Mouse (Mus musculus): ENCODE data around the gene Fam57b.
"Not testable (repeated sequence)": the region's sequence is repeated elsewhere in the genome, so short reads cannot be mapped to it uniquely, and the experiment has no call there.

Gene Fam57b

GRCm38 (mm10) chr7:126777476-126777875 is 20.0 kb upstream of the Fam57b start:
- DNase-seq (ENCODE audit: low read depth, low spot score): no peak

- no peak for DNase-seq (ENCODE audit: low read depth, low spot score)
Observed at GRCm38 (mm10) chr7:126778147-126778546, 19.3 kb upstream of the Fam57b start.

GRCm38 (mm10) chr7:126779101-126779500 is 18.4 kb upstream of the Fam57b start:
- not testable (repeated sequence) for DNase-seq (ENCODE audit: low read depth, low spot score)

DNA sequence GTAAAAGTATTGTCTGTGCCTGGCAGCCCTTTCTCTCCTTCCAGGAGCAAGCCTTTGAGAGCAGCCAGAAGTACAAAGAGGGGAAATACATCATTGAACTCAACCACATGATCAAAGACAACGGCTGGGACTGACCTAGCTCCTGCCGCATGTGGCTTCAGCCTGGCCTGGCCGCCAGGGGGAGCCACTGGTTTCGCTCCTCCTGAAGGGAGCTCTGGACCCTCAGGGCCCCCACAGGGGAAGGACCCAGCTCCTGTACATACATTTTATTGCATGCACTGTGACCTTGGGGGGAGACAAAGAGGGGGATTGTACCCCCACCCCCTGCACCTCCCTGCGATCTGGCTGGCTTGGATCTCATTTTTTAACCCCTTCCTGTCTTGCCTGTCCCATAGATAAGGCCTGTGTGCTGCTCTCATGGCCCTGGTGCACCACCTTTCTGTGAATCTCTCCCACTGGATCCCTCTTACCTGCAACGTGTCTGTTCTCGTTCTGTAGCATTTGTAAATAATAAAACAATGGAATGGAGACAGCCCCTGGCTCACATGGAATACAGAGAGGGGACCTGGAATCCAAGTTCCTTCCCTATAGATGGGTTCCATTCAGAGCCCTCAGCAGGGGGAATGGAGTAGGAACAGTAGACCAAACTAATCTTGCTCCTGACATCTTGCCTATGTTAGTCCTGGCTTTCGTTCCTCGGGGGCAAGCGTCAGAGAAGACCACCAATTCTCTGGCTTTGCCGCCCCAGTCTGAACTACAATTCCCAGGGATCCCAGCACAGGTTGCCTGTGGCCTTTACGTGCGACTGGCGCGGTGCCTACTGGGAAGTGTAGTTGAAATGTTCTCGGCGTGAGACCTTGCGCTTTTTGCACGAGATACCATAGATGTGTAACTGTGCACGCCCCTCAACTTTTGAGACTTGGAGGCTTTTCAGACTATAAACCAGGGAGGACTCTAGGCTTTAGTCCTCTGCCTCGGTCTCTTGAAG is 17.2 kb upstream of the Fam57b start:
- peak; percentile 93 for DNase-seq (ENCODE audit: low read depth, low spot score)

DNA sequence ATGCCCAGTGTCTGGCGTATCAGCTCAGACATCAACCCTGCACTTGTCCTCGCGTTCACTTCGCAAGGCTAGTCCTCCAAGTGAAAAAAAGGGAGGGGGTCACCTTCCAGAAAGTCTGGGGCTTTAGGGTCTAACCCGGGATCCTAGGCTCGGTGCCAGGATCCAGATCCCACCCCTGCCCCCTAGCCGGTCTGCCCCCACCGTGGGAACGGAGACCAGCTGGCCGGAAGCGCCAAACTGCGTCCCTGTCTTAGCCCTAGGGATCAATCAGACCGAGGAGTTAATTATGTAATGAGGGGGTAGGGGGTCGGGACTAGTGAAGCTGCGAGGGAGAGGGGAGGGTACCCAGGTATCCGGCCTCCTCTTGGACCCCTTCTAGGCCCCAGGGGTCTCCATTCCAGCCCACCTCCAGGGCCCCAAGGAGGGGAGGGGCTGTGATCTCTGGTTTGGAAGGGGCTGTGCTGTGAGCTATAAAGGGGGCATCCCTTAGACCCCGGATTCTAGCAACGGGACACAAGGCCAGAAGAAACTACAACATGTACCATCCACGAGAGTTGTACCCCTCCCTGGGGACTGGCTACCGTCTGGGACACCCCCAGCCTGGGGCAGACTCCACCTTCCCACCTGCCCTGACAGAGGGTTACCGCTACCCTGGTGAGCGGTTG is 16.4 kb upstream of the Fam57b start, which contains the start of gene Tbx6:
Gene Tbx6 (plus strand): TSS at position 513 of the 665 bp plus-strand sequence.
- no peak for DNase-seq (ENCODE audit: low read depth, low spot score)

DNA sequence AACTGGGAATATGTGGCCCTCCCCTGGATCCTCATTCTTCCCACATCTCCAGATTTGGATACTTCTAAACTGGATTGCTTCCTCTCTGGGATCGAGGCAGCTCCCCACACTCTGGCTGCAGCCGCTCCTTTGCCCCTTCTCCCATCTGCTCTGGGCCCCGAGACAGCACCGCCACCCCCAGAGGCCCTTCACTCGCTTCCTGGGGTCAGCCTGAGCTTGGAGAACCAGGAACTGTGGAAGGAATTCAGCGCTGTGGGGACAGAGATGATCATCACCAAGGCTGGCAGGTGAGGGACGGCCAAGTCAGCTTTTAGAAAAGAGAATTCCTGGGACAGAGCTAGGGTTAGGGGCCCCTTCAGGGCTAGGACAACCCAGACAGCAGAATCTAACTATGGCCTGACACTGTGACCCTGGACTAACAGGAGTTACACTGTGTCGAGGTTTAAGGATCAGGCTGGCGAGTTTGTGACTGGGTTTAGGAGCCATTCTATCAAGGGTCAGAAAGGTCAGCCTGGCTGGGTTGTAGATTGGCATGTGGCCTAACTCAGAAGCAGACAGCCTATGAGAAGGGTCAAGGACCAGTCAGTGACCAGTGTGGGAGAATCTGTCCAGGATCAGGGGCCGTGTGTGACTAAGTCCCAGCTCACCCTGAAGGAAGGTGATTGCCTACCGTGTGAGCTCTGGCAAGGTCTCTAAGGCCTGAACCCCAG is 15.7 kb upstream of the Fam57b start:
- DNase-seq (ENCODE audit: low read depth, low spot score): no peak

- no peak for DNase-seq (ENCODE audit: low read depth, low spot score)
Observed at GRCm38 (mm10) chr7:126782693-126783092, 14.8 kb upstream of the Fam57b start.

GRCm38 (mm10) chr7:126784469-126784868 is 13.0 kb upstream of the Fam57b start:
- no peak for DNase-seq (ENCODE audit: low read depth, low spot score)

GRCm38 (mm10) chr7:126785056-126785455 is 12.4 kb upstream of the Fam57b start:
- no peak for DNase-seq (ENCODE audit: low read depth, low spot score)

GRCm38 (mm10) chr7:126786142-126786541 is 11.3 kb upstream of the Fam57b start:
- no peak for DNase-seq (ENCODE audit: low read depth, low spot score)

DNA sequence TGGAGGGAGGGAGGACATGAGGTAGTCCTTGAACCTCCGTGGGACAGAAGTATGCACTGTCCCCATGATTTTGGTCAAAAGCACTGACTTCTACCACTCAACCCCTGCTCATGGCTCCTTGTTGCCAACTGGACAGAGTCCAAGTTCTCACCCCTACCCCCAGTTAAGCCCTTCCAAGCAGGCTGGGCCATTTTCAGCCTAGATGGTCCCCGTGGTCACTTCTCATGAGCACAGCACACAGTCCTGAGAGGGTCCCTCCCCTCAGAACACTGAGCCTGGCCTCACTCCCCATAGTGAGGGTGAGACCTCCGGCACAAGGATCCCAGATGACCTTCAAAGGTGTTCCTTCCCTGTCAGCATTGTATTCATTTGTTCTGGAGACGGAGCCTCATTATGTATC is 8.3 kb upstream of the Fam57b start:
- no peak for DNase-seq (ENCODE audit: low read depth, low spot score)

- DNase-seq (ENCODE audit: low read depth, low spot score): peak; percentile 99
Observed at GRCm38 (mm10) chr7:126791851-126792720, 5.4 kb upstream of the Fam57b start, which contains the start of gene Ppp4c. Gene Ppp4c (minus strand): TSS chr7:126792496.

DNA sequence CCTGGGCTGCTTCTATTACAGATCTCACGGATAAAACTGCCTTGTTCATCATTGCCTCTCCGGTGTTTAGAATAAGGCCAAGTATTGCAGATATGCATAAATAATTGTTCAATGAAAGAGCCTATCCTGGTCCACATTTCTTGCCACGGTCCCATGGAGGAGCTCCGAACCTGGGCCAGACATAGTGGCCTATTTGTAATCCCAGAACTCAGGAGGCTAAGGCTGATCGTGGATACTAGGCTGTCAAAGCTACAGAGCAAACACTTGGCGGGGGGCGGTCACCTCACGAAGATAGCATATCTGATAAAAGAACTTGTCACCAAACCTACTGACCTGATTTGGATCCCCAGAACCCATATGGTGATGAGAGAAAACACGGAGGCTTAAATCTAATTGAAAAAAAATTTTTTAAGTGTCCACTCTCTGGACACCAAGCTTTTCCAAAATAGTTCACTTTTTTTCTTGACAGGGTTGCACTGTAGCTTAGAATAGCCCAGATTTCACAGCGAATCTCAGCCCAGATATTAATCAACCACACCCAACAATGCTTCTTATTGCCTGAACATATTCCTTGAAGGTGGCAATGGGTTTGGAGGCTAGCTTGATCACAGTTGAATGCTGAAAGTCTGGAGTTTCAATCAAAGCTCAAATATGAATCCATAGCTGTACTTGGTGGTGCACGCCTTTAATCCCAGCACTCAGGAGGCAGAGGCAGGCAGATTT is 4.6 kb upstream of the Fam57b start:
- DNase-seq (ENCODE audit: low read depth, low spot score): no peak

- DNase-seq (ENCODE audit: low read depth, low spot score): no peak
Observed at GRCm38 (mm10) chr7:126793456-126794270, 3.8 kb upstream of the Fam57b start.

- DNase-seq (ENCODE audit: low read depth, low spot score): no peak
Observed at GRCm38 (mm10) chr7:126794271-126794605, 3.2 kb upstream of the Fam57b start.

- DNase-seq (ENCODE audit: low read depth, low spot score): peak; percentile 53
Observed at GRCm38 (mm10) chr7:126795387-126796317, 1.8 kb upstream of the Fam57b start.

DNA sequence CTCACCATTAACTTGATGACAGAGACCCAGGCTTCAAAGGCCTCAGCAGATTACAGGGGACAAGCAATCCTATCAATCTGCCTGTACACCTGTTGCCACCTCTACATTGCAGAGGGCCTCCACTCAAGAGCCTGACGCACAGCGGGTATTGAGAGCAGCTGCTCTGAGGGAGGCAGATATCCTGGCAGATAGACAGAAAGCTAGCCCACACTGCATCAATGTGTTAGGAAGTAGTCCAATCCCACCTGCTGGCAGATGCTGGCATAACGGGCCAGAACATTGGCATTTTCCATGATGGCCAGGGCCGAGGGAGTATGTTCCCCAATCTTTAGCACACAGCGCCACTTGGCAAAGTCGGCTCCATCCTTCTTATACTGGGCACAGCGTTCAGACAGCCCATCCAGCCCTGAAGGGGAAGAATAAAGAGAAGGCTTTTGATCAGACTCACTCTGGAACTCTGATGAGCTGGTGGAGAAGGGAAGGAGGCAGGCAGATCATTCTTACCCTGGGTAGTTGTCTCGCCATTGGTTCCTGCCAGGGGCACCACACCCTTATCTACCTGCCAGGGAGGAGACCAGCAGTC is 1.0 kb upstream of the Fam57b start:
- DNase-seq (ENCODE audit: low read depth, low spot score): peak; percentile 55
